Mouse (Mus musculus): ENCODE results near the gene Hoxb8. TPM values are rescaled to one million over a fixed set of nuclear protein-coding genes. Genes with fewer than 3 reads are reported as not detected.

Gene Hoxb8
- total RNA-seq, 1 experiment from 2014 or later: not detected

- ATAC-seq (replicated peaks; ENCODE audit: insufficient number of reproducible peaks, low FRiP score, low TSS enrichment, poor library complexity, severe bottlenecking): no peak
These were observed 13.6 kb downstream of the Hoxb8 start for GRCm38 (mm10) chr11:96295092-96295835.

- ATAC-seq (replicated peaks; ENCODE audit: insufficient number of reproducible peaks, low FRiP score, low TSS enrichment, poor library complexity, severe bottlenecking): no peak
These were observed 15.3 kb downstream of the Hoxb8 start for GRCm38 (mm10) chr11:96296997-96297396.

GRCm38 (mm10) chr11:96297428-96297827 is 15.7 kb downstream of the Hoxb8 start:
- ATAC-seq (replicated peaks; ENCODE audit: insufficient number of reproducible peaks, low FRiP score, low TSS enrichment, poor library complexity, severe bottlenecking): no peak

- no peak for ATAC-seq (replicated peaks; ENCODE audit: insufficient number of reproducible peaks, low FRiP score, low TSS enrichment, poor library complexity, severe bottlenecking)
These were observed 16.4 kb downstream of the Hoxb8 start for GRCm38 (mm10) chr11:96297968-96298635.

GRCm38 (mm10) chr11:96298895-96299667 is 17.4 kb downstream of the Hoxb8 start:
- no peak for ATAC-seq (replicated peaks; ENCODE audit: insufficient number of reproducible peaks, low FRiP score, low TSS enrichment, poor library complexity, severe bottlenecking)

- ATAC-seq (replicated peaks; ENCODE audit: insufficient number of reproducible peaks, low FRiP score, low TSS enrichment, poor library complexity, severe bottlenecking): no peak
These were observed 18.1 kb downstream of the Hoxb8 start for GRCm38 (mm10) chr11:96299781-96300180.

- ATAC-seq (replicated peaks; ENCODE audit: insufficient number of reproducible peaks, low FRiP score, low TSS enrichment, poor library complexity, severe bottlenecking): no peak
These were observed 18.8 kb downstream of the Hoxb8 start for GRCm38 (mm10) chr11:96300354-96301063.

GRCm38 (mm10) chr11:96301064-96301431 is 19.3 kb downstream of the Hoxb8 start:
- no peak for ATAC-seq (replicated peaks; ENCODE audit: insufficient number of reproducible peaks, low FRiP score, low TSS enrichment, poor library complexity, severe bottlenecking)

DNA sequence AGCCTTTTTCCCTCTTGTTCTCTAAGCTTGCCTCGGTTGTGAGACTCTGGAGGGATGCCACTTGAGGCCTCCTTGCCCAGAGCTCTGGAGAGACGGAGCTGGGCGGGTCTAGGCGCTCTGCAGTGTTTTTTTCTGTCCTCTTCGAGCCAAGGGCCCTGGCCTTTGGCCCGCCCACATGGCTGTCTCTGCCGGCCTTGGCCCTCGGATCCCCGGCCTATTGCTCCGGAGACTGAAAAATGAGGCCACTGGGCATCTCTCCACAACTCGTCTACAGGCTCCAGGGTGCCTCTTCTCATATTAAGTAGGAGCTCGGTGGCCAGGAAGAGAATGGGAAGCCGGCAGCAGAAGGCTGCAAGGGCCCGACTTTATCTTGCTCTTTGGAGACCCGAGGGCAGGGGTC is 20.1 kb downstream of the Hoxb8 start:
- no peak for ATAC-seq (replicated peaks; ENCODE audit: insufficient number of reproducible peaks, low FRiP score, low TSS enrichment, poor library complexity, severe bottlenecking)

DNA sequence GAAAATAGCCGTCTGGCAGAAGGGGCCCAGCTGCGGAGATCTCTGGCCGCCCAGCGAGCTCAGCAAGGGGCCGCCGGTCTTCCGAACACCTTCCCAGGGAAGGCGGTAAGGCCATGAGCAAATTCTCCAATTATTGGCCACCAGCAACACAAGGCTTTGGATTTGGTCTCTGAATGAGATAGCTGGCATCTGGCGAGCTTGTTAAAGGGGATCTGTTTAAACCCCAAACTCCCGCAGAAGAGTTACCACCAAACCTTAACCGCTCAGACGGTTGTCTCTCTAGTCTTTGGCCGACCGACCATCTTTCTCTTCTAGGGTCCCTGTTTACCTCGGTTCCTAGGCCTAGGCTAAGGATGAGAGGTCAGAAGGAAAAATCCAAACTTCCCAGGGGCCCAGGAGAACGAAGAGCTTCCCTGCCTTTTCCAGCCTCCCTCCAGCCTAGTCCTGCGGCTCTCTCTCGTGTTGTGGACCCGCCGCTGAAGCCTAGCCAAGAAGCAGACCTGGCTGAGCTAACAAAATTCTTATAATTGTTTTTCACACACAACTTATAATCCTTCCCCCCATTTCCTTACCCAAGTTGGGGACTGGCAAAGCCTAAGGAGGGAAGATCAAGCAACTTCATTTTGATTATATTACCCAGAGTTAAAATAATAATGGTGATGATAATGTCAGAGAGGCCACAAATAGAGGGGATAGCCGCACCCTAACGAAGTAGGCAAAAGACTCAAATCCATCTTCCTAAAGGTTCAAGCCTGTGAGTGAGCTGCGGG is 20.9 kb downstream of the Hoxb8 start:
- ATAC-seq (replicated peaks; ENCODE audit: insufficient number of reproducible peaks, low FRiP score, low TSS enrichment, poor library complexity, severe bottlenecking): no peak

DNA sequence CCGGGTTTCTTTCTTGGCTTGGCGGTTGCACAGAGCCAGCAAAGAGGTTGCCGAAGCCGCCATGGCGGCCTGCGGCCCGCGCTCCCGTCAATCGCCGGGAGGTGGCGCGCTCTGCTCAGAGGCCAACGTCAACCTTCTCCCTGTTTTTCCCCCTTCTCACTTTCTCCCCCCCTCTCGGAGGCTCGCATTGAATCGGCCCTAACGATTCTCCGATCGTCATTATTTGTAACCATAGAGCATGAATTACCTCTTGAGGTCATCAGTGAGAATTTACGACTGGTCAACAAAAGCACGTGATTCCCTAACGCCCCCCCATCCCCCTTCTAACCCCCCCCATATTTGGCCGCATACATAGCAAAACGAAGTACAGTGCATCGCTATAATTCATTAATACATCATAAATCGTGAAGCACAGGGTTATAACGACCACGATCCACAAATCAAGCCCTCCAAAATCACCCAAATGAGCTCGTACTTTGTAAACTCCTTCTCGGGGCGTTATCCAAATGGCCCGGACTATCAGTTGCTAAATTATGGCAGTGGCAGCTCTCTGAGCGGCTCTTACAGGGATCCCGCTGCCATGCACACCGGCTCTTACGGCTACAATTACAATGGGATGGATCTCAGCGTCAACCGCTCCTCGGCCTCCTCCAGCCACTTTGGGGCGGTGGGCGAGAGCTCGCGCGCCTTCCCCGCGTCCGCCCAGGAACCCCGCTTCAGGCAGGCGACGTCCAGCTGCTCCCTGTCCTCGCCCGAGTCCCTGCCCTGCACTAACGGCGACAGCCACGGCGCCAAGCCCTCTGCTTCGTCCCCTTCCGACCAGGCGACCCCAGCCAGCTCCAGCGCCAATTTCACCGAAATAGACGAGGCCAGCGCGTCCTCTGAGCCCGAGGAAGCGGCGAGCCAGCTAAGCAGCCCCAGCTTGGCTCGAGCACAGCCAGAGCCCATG is 21.7 kb downstream of the Hoxb8 start, which contains the start of gene Hoxb5:
Gene Hoxb5 (plus strand): TSS at position 186 of the 949 bp plus-strand sequence.
- ATAC-seq (replicated peaks; ENCODE audit: insufficient number of reproducible peaks, low FRiP score, low TSS enrichment, poor library complexity, severe bottlenecking): peak; percentile 59; the same call in 1 of the 2 replicates

- ATAC-seq (replicated peaks; ENCODE audit: insufficient number of reproducible peaks, low FRiP score, low TSS enrichment, poor library complexity, severe bottlenecking): no peak
These were observed 22.9 kb downstream of the Hoxb8 start for GRCm38 (mm10) chr11:96304381-96305195.

GRCm38 (mm10) chr11:96305505-96306182 is 23.9 kb downstream of the Hoxb8 start:
- ATAC-seq (replicated peaks; ENCODE audit: insufficient number of reproducible peaks, low FRiP score, low TSS enrichment, poor library complexity, severe bottlenecking): no peak

- ATAC-seq (replicated peaks; ENCODE audit: insufficient number of reproducible peaks, low FRiP score, low TSS enrichment, poor library complexity, severe bottlenecking): no peak
These were observed 24.6 kb downstream of the Hoxb8 start for GRCm38 (mm10) chr11:96306183-96306907.

DNA sequence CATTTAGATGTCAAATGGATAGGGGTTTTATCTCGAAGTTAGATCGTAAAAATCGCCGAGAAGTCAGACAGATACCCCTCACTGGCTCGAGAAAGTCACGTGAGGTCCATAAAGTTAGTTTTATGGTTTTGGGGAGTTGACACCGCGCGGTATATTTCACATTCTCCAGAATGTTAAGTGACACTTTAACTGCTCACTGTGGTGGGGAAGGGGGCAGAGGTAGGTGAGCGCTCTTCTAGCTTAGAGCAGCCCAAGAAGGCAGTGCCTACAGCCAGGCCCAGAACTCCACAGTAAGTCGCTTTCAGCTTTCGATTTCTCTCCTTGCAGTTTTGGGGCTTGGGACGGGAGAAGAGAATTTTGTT is 25.2 kb downstream of the Hoxb8 start:
- no peak for ATAC-seq (replicated peaks; ENCODE audit: insufficient number of reproducible peaks, low FRiP score, low TSS enrichment, poor library complexity, severe bottlenecking)

Measured in monocyte, adult 5-6 weeks (primary cell).